Mouse (Mus musculus) megakaryocyte, embryonic 14.5 days (primary cell): ENCODE measurements around the gene Enkur.

ENCODE experiments used
- FLI1 ChIP-seq: IDR thresholded peaks from 2 replicates; pipeline ENCODE4 v1.6.1; 2012; ENCODE audit warnings: low read length, inconsistent platforms, mixed read lengths
- GATA1 ChIP-seq: IDR thresholded peaks from 3 replicates; pipeline ENCODE4 v1.6.1; 2012; ENCODE audit warnings: mixed read lengths, low read length, inconsistent platforms, borderline replicate concordance

- TF ChIP-seq GATA1 = no peak
- TF ChIP-seq FLI1 = no peak
Measured at GRCm38 (mm10) chr2:21222453-21223384, 17.6 kb upstream of the Enkur start.
